Mouse (Mus musculus): ENCODE results near the gene Atcay.
"Not testable (repeated sequence)": the region's sequence is repeated elsewhere in the genome, so short reads cannot be mapped to it uniquely, and the experiment has no call there.

Gene Atcay

GRCm38 (mm10) chr10:81179451-81180342 is 50.9 kb downstream of the Atcay start:
- DNase-seq (ENCODE audit: low spot score in 2 of 2), result no peak

DNA sequence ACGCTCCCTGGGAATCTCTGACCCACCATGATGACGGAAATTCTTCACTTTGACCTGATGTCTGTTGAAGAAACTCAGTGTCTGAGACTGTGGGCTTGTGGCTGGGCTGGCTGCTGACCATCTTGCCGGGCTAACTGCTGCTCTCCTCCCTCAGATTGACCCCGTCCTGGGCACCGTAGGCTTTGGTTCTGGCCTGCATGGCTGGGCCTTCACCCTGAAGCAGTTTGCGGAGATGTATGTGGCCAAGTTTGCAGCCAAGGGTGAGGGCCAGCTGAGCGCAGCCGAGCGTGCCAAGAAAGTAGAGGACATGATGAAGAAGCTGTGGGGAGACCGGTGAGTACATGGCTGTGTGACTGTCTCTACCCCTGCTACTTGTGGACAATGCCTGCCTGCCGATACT is 51.7 kb downstream of the Atcay start:
- no peak for DNase-seq (ENCODE audit: low spot score in 2 of 2)

- DNase-seq (ENCODE audit: low spot score in 2 of 2), result no peak
These were observed 52.5 kb downstream of the Atcay start for GRCm38 (mm10) chr10:81177958-81178712.

DNA sequence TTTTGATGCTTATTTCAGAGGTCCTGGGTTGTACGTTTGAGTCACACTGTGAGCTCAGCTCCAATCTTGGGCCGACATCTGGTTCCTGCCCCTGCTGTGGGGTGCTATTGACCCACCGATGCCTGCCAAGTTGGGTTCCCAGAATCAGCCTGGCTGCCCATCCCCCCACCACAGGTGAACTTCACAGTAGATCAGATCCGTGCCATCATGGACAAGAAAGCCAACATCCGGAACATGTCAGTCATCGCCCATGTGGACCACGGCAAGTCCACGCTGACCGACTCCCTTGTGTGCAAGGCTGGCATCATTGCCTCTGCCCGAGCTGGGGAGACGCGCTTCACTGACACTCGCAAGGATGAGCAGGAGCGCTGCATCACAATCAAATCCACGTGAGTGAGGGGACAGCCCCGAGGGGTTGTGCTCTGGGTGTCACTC is 53.1 kb downstream of the Atcay start:
- DNase-seq (ENCODE audit: low spot score in 2 of 2), result no peak

GRCm38 (mm10) chr10:81176466-81177271 is 54.0 kb downstream of the Atcay start, which contains the start of gene Eef2:
Gene Eef2, plus strand, starts transcription at chr10:81176631.
- DNase-seq (ENCODE audit: low spot score in 2 of 2), result peak; percentile 92 to 98

DNA sequence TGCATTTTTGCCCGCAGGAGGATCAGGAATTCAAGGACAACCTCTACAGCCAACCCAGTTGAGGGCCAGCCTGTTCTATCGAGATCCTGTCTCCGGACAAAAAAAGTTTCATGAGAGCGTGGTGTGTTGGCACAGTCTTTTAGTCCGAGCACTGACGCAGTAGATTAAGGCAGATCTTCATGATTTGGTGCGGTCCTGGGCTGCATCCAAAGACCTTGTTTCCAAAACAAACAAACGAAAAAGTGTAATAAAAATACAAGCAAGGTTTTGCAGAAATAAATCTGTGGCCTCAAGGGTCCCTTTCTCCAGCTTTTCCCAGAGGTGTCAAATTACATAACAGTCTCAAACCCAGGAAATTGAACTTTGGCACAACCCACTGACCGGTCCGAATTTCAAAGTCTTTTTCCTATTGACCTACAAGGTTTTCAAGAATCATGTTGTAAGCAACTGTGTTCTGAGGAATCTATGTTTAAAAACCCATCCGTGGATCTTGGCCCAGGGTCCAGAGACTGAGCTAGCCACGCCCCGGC is 54.6 kb downstream of the Atcay start:
- no peak for DNase-seq (ENCODE audit: low spot score in 2 of 2)

DNA sequence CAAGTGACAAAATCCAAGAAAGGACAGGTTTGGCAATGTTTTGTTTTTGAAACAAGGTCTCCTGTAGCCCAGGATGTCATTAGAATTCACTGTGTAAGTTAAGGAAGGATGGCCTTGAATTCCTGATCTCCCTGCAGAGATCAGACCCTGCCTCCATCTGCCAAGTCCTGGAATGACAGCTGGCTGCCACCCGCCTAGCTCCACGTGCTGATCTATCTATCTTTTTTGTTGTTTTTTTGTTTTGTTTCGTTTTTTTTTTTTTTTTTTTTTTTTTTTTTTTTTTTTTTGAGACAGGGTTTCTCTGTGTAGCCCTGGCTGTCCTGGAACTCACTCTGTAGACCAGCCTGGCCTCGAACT is 55.3 kb downstream of the Atcay start:
- DNase-seq (ENCODE audit: low spot score in 2 of 2), result not testable (repeated sequence)

DNA sequence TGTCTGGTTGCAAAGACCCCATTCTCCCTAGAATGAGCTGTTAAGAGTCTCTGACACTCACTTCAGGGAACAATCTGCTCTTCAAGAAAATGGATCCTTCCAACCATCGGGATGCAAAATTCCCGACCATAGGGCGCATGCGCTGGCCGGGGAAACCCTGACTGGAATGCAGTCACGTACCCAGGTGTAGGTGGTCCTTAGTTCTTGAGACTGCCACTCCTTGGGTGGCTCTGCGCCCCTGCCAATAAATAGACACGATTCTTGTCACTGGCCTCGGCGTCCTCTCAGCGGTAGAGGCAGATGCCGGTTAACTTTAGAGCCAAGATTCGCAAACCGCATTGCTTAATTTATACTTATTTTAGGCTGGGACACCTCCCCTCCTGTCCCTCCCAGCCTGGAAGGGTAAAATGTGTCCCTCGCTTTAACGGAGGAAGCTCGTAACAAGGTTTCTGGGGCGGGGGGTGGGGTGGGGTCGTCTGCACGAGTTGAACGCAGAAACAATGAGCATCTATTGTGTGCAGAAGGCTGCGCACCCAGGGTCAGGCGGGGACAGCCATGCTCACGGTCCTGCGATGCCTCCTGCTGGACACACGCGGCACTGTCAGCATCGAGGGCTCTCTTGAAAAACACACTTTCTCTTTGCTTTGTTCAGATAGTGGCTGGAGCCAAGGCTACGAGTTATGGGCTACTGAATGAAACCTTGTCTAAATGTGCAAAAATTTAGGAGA is 55.9 kb downstream of the Atcay start:
- DNase-seq (ENCODE audit: low spot score in 2 of 2), result peak in 1 of 2 experiments; percentile 92

DNA sequence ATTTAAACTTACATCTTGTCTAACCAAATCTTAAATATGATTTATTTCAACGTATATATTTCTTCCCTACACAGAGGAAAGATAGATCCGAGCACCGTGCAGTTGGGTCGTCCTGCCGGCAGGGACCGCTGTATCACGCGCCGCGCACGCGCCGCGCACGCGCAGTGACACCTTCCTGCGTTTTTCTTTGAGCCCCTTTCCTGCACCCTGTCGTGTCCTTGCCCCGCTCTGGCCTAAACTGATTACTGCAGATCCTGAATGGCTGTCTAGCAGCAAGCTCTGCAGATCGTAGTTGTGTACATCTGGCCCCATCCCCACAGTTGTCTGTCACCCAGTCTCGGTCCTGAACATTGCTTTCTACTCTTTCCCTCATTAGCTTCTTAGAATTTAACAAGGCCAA is 57.5 kb downstream of the Atcay start:
- DNase-seq (ENCODE audit: low spot score in 2 of 2), result peak in 1 of 2 experiments; percentile 82

DNA sequence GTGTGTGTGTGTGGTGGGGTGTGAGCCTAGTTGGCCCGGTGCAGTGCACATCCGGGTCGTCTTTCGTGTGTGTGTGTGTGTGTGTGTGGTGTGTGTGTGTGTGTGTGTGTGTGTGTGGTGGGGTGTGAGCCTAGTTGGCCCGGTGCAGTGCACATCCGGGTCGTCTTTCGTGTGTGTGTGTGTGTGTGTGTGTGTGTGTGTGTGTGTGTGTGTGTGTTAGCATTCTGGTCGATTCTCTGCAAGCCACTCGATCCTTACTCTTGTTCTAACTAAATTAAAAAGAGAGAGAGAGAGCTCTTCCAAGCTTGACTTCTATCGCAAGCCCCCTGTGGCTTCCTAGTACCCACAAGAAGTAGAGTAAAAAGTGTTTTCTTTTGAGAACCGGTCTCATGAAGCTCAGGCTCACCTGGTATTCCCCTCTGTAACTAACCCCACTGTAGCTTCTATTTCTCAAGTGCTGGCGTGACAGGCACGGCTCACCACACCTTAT is 61.2 kb downstream of the Atcay start:
- DNase-seq (ENCODE audit: low spot score in 2 of 2), result not testable (repeated sequence)

- DNase-seq (ENCODE audit: low spot score in 2 of 2), result peak in 1 of 2 experiments; percentile 77
These were observed 62.0 kb downstream of the Atcay start for GRCm38 (mm10) chr10:81168521-81169244.

GRCm38 (mm10) chr10:81168087-81168431 is 62.6 kb downstream of the Atcay start:
- no peak for DNase-seq (ENCODE audit: low spot score in 2 of 2)

DNA sequence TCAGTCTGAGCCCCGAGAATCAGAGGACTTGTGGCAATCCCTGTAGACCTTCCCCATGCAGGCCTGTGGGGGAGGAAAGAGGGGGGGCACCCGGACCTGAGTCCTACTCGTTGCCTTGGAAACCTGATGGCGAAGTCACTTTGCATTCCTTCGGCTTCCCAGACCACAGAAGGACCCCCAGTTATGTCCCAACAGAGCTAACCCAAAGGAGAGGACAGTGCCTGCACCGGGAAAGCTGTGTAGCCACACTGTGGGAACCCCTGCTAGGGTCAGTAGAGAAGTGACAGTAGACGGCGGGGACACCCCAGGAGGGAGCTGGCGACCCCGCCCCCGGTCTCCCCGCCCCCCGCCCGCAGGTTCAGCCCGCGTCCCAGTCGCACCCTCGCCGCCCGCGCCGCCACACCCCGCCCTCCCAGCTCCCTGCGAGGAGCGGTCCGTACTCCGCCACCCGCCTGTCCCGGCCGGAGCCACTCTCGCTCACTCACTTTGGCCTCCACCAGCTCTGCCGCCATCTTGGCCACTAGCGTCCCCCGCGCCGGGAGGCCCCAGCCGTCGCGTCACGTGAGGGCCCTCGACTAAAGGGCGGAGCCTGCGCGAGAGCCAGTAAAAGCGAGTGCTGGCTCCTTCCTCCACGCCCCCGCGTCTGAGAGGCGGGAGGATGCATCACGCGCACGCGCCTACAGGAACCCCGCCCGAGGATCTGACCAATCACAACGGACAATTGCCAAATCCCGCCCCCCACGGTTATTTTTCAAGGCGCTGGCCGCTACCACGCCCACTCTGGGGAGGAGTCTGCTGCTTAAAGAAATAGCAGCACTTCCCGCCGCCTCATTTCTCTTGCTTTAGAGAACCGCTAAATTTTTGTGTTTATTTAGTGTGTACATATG is 63.2 kb downstream of the Atcay start, which contains the start of gene Pias4:
Gene Pias4 (minus strand): TSS at position 724 of the 887 bp plus-strand sequence.
- peak; percentile 99 to 100 for DNase-seq (ENCODE audit: low spot score in 2 of 2)

GRCm38 (mm10) chr10:81165118-81165517 is 65.5 kb downstream of the Atcay start:
- DNase-seq (ENCODE audit: low spot score in 2 of 2), result no peak

- DNase-seq (ENCODE audit: low spot score in 2 of 2), result no peak
These were observed 68.3 kb downstream of the Atcay start for GRCm38 (mm10) chr10:81162318-81162652.

GRCm38 (mm10) chr10:81161602-81162317 is 68.9 kb downstream of the Atcay start:
- DNase-seq (ENCODE audit: low spot score in 2 of 2), result no peak

- DNase-seq (ENCODE audit: low spot score in 2 of 2), result no peak
These were observed 75.9 kb downstream of the Atcay start for GRCm38 (mm10) chr10:81154736-81155135.

Data from left cerebral cortex, adult 9 months (tissue).